Mouse (Mus musculus) ES-E14 (cell line): ENCODE measurements around the gene Ugt1a7c.

Experiments used
- HCFC1 ChIP-seq: IDR thresholded peaks from 2 replicates; pipeline ENCODE4 v1.6.1; 2012; ENCODE audit warnings: low read length, inconsistent platforms, borderline replicate concordance; ENCODE audit not compliant: insufficient read depth
- MAFK ChIP-seq: IDR thresholded peaks from 2 replicates; pipeline ENCODE4 v1.6.1; 2014; ENCODE audit warnings: mild to moderate bottlenecking, low read depth, low read length, inconsistent platforms; ENCODE audit not compliant: insufficient read depth
- ZNF384 ChIP-seq: IDR thresholded peaks from 2 replicates; pipeline ENCODE4 v1.6.1; 2012; ENCODE audit warnings: low read depth, low read length, inconsistent platforms

- no peak for TF ChIP-seq ZNF384
- TF ChIP-seq HCFC1, result no peak
- TF ChIP-seq MAFK, result no peak
Measured at GRCm38 (mm10) chr1:88261706-88262105, 166.8 kb downstream of the Ugt1a7c start.
